Mouse (Mus musculus): ENCODE measurements around the gene H2al2a. TPM values are rescaled to one million over a fixed set of nuclear protein-coding genes. Genes with fewer than 3 reads are reported as not detected.

Gene H2al2a
- polyA plus RNA-seq, 1 experiment from 2014 or later, result not detected

- Histone ChIP-seq H3K4me3 (ENCODE audit: low read depth, low read length) (no peak overlapping the region), H3K9me3 (ENCODE audit: control insufficient read depth, low read length) (no peaks in the 10 kb centered on the region), H3K27ac (replicated peaks) (no peak overlapping the region), H3K9ac (ENCODE audit: low read length) (no peak overlapping the region), H3K4me1 (replicated peaks; ENCODE audit: control insufficient read depth, insufficient read depth) (no peaks in the 10 kb centered on the region), H3K27me3 (ENCODE audit: control insufficient read depth, insufficient read depth, low read length) (no peaks in the 10 kb centered on the region), H3K36me3 (ENCODE audit: control insufficient read depth, insufficient read depth, low read length) (no peaks in the 10 kb centered on the region), H3K4me2 (replicated peaks; ENCODE audit: low read depth) (no peak overlapping the region)
- TF ChIP-seq EP300 (optimal IDR thresholded peaks at IDR 0.05), result no peak
- ATAC-seq (ENCODE audit: low FRiP score, low TSS enrichment), result no peak
- WGBS, result 55% methylated on average over 3 of the region's 3 CpGs
- DNase-seq (ENCODE audit: low spot score), result no peak
Observed at GRCm38 (mm10) chr2:18015581-18015980, 18.8 kb upstream of the H2al2a start.

GRCm38 (mm10) chr2:18012866-18013265 is 16.1 kb upstream of the H2al2a start:
- Histone ChIP-seq H3K27ac (replicated peaks) (no peak overlapping the region), H3K4me1 (replicated peaks; ENCODE audit: control insufficient read depth, insufficient read depth) (no peaks in the 10 kb centered on the region), H3K9ac (ENCODE audit: low read length) (no peak overlapping the region), H3K36me3 (ENCODE audit: control insufficient read depth, insufficient read depth, low read length) (no peaks in the 10 kb centered on the region), H3K4me3 (ENCODE audit: low read depth, low read length) (no peak overlapping the region), H3K9me3 (ENCODE audit: control insufficient read depth, low read length) (no peaks in the 10 kb centered on the region), H3K27me3 (ENCODE audit: control insufficient read depth, insufficient read depth, low read length) (no peaks in the 10 kb centered on the region), H3K4me2 (replicated peaks; ENCODE audit: low read depth) (no peak overlapping the region)
- 84% methylated on average over 3 of the region's 3 CpGs for WGBS
- no peak for ATAC-seq (ENCODE audit: low FRiP score, low TSS enrichment)
- TF ChIP-seq EP300 (optimal IDR thresholded peaks at IDR 0.05) (no peak), CTCF (IDR thresholded peaks at IDR 0.05; ENCODE audit: low read depth) (no peak)
- DNase-seq (ENCODE audit: low spot score), result no peak

- Histone ChIP-seq H3K4me1 (replicated peaks; ENCODE audit: control insufficient read depth, insufficient read depth) (no peaks in the 10 kb centered on the region), H3K27ac (replicated peaks) (no peak overlapping the region), H3K9me3 (ENCODE audit: control insufficient read depth, low read length) (no peaks in the 10 kb centered on the region), H3K9ac (ENCODE audit: low read length) (no peak overlapping the region), H3K4me3 (ENCODE audit: low read depth, low read length) (no peak overlapping the region), H3K27me3 (ENCODE audit: control insufficient read depth, insufficient read depth, low read length) (no peaks in the 10 kb centered on the region), H3K4me2 (replicated peaks; ENCODE audit: low read depth) (no peak overlapping the region), H3K36me3 (ENCODE audit: control insufficient read depth, insufficient read depth, low read length) (no peaks in the 10 kb centered on the region)
- TF ChIP-seq EP300 (optimal IDR thresholded peaks at IDR 0.05), result no peak
- TF ChIP-seq CTCF (IDR thresholded peaks at IDR 0.05; ENCODE audit: low read depth), result no peak
- no peak for DNase-seq (ENCODE audit: low spot score)
- 75% methylated on average over 6 of the region's 6 CpGs for WGBS
- ATAC-seq (ENCODE audit: low FRiP score, low TSS enrichment), result no peak
Observed at GRCm38 (mm10) chr2:18011226-18011625, 14.5 kb upstream of the H2al2a start.

GRCm38 (mm10) chr2:18005137-18005536 is 8.4 kb upstream of the H2al2a start:
- H3K36me3 ChIP-seq (ENCODE audit: control insufficient read depth, insufficient read depth, low read length), result no peaks in the 10 kb centered on the region
- H3K27me3 ChIP-seq (ENCODE audit: control insufficient read depth, insufficient read depth, low read length), result no peaks in the 10 kb centered on the region
- WGBS, result 33% methylated on average over 8 of the region's 8 CpGs
- DNase-seq (ENCODE audit: low spot score) (peak; percentile 23), ATAC-seq (ENCODE audit: low FRiP score, low TSS enrichment) (no peak)
- H3K27ac ChIP-seq (replicated peaks), result no peak overlapping the region
- H3K4me1 ChIP-seq (replicated peaks; ENCODE audit: control insufficient read depth, insufficient read depth), result no peaks in the 10 kb centered on the region
- 0 out of 2 replicates have a peak overlapping the region, but pooled peaks have one; percentile 2 for H3K4me2 ChIP-seq (replicated peaks; ENCODE audit: low read depth)
- H3K4me3 ChIP-seq (ENCODE audit: low read depth, low read length), result no peak overlapping the region
- TF ChIP-seq EP300 (optimal IDR thresholded peaks at IDR 0.05), result no peak
- TF ChIP-seq CTCF (IDR thresholded peaks at IDR 0.05; ENCODE audit: low read depth), result no peak
- no peak overlapping the region for H3K9ac ChIP-seq (ENCODE audit: low read length)
- no peaks in the 10 kb centered on the region for H3K9me3 ChIP-seq (ENCODE audit: control insufficient read depth, low read length)

GRCm38 (mm10) chr2:18004286-18004685 is 7.5 kb upstream of the H2al2a start:
- TF ChIP-seq CTCF (IDR thresholded peaks at IDR 0.05; ENCODE audit: low read depth) (no peak), EP300 (optimal IDR thresholded peaks at IDR 0.05) (no peak)
- Histone ChIP-seq H3K27ac (replicated peaks) (no peak overlapping the region), H3K27me3 (ENCODE audit: control insufficient read depth, insufficient read depth, low read length) (no peaks in the 10 kb centered on the region), H3K9ac (ENCODE audit: low read length) (no peak overlapping the region), H3K4me3 (ENCODE audit: low read depth, low read length) (no peak overlapping the region), H3K9me3 (ENCODE audit: control insufficient read depth, low read length) (no peaks in the 10 kb centered on the region), H3K4me2 (replicated peaks; ENCODE audit: low read depth) (no peak overlapping the region), H3K4me1 (replicated peaks; ENCODE audit: control insufficient read depth, insufficient read depth) (no peaks in the 10 kb centered on the region), H3K36me3 (ENCODE audit: control insufficient read depth, insufficient read depth, low read length) (no peaks in the 10 kb centered on the region)
- DNase-seq (ENCODE audit: low spot score), result no peak
- WGBS, result 52% methylated on average over 4 of the region's 4 CpGs
- no peak for ATAC-seq (ENCODE audit: low FRiP score, low TSS enrichment)

- Histone ChIP-seq H3K9ac (ENCODE audit: low read length) (no peak overlapping the region), H3K27me3 (ENCODE audit: control insufficient read depth, insufficient read depth, low read length) (no peaks in the 10 kb centered on the region), H3K27ac (replicated peaks) (no peak overlapping the region), H3K4me3 (ENCODE audit: low read depth, low read length) (no peak overlapping the region), H3K36me3 (ENCODE audit: control insufficient read depth, insufficient read depth, low read length) (no peaks in the 10 kb centered on the region), H3K4me1 (replicated peaks; ENCODE audit: control insufficient read depth, insufficient read depth) (no peaks in the 10 kb centered on the region), H3K9me3 (ENCODE audit: control insufficient read depth, low read length) (no peaks in the 10 kb centered on the region), H3K4me2 (replicated peaks; ENCODE audit: low read depth) (no peak overlapping the region)
- ATAC-seq (ENCODE audit: low FRiP score, low TSS enrichment), result no peak
- TF ChIP-seq CTCF (IDR thresholded peaks at IDR 0.05; ENCODE audit: low read depth) (no peak), EP300 (optimal IDR thresholded peaks at IDR 0.05) (no peak)
- DNase-seq (ENCODE audit: low spot score), result no peak
- 86% methylated on average over 3 of the region's 3 CpGs for WGBS
Observed at GRCm38 (mm10) chr2:18002306-18002705, 5.5 kb upstream of the H2al2a start.

All from stomach, postnatal 0 days (tissue).